Mouse (Mus musculus) small intestine, adult 2 months (tissue): ENCODE results near the gene Wbp4.

ENCODE experiments used
- CTCF ChIP-seq: fragments of 200-500 bp; IDR thresholded peaks from 2 replicates; pipeline ENCODE4 v1.5.1; 2012; ENCODE audit warnings: low read depth, mild to moderate bottlenecking, control low read depth, inconsistent platforms, low read length, moderate library complexity, mixed read lengths; ENCODE audit not compliant: insufficient replicate concordance, insufficient read length; ENCODE audit errors: extremely low read depth
- POLR2A ChIP-seq: fragments of 200-500 bp; IDR thresholded peaks from 2 replicates; pipeline ENCODE4 v1.6.1; 2012; ENCODE audit warnings: low read depth, mild to moderate bottlenecking, control low read depth, inconsistent platforms, low read length, moderate library complexity

DNA sequence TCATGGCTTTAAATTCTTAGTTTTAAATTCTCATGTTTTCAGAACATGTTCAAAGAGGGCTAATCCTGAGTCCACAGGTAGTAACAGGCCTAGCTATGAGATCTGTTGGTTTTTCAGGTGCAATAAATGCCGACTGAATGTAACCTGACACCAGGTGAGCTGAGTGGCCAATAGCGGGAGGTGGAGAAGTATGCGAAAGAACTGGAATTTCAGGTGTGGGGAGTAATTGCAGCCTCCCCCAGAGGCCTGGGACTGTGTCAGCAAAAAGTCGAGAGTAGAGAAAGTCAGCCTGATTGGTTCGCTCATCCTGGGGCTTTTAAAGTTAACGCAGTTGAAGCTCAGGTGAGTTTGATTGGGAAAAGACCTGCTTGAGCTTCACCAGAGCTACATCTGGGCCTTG is 46.4 kb upstream of the Wbp4 start:
- TF ChIP-seq POLR2A (no peak), CTCF (no peak)
